Mouse (Mus musculus) 3134 (cell line): ENCODE measurements at regions not wholly inside any gene's neighbourhood (a gene's known extent, or its start where the extent isn't known, plus 50 kb on each side); places are given as distances from the start of the nearest gene placed in this dataset.

Experiments
- DNase-seq: peaks from one replicate; pipeline ENCODE4 v3.0.0-alpha.2; 2011; ENCODE audit warnings: low spot score; ENCODE audit not compliant: insufficient read length; ENCODE audit errors: extremely low read depth

DNA sequence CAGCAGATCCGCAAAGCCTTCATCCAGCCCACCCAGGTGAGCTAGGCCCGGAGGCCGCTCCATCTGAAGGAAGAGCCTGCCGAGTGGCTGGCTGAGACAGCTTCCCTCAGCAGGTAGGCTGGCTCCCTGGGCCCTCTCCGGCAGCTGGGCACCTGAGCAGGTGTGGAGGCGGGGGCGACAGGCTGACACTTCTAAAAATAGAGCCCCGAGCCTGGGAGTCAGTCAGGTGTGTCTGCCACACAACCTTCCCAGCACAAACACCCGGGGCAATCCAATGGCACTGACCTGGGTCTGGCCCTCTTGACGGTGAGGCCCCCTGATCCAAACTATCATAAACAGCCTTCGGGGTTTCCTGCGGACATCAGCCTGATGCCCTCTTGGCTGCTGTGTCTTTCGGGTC is 58.5 kb downstream of the Zfp36l2 start:
- no peak for DNase-seq

GRCm38 (mm10) chr17:84128262-84128661 is 59.5 kb downstream of the Zfp36l2 start:
- no peak for DNase-seq

DNA sequence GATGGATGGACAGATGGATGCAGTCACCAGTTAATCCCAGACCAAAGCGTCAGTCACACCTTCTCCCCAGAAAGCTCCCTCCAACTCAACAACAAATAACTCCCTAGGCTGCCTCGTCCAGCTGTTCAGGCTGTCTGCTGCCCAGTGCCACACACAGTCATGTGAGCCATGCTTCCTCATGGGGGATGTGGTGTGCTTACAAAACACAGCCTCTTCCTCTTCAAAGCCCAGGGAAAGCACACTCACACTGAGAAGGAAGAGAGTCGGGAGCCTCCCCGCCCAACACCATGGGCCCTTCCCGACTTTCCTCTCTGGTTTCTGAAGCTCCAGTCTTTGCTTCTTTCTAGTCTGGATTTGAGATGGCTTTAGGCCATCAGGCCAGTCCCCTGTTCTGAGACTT is 61.6 kb downstream of the Zfp36l2 start:
- DNase-seq: no peak

- DNase-seq: no peak
These were observed 64.6 kb downstream of the Zfp36l2 start for GRCm38 (mm10) chr17:84123161-84123560.

DNA sequence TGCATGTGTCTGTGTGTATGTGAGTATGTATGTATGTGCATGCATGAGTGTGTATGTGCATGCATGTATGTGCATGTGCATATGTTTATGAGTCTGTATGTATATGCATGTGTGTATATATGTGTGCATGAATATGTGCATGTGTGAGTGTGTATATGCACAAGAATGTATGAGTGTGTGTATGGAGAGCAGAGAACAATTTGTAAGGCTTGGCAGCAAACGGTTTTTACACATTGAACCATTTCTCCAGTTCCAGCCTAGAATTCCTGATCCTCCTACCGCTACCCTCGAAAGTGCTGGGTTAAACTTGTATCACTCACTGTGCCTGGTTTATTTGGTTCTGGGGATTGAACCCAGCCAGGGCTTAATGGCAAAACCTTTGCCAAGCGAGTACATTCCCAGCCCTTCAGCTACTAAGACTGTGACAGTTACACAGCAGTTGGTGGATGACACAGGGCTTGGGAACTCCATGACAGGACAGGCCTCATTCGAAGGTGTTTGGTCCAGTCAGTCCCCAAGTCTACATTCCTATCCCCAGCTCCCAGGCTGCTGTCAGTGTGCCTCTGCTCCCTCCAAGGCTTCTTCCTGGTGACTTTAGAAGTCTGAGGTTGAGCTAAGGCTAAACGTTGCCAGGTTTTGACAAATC is 65.1 kb downstream of the Zfp36l2 start:
- no peak for DNase-seq

DNA sequence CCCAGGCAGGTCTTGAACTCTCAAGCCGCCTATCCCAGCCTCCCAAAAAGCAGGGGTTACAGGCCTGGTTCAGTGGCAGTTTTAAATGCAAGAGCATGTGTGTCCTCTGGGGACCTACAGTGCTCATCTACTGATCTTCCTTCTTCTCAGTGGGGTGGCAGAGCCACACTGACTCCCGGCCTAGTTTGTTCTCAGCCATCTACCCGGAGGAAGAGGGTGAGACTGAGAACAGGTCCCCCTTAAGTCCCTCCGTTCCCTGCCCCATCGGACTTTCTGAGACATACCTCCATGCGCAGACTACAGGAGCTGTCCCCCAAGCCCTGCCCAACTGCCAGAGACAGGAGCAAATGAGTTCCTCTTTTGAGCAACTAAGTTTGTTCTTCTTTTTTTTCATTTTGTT is 66.5 kb downstream of the Zfp36l2 start:
- DNase-seq: no peak

- peak; percentile 49 for DNase-seq
These were observed 68.3 kb downstream of the Zfp36l2 start for GRCm38 (mm10) chr17:84119221-84120017.

GRCm38 (mm10) chr17:84118781-84119180 is 69.0 kb downstream of the Zfp36l2 start:
- no peak for DNase-seq

GRCm38 (mm10) chr17:84118271-84118670 is 69.5 kb downstream of the Zfp36l2 start:
- no peak for DNase-seq

GRCm38 (mm10) chr17:84117756-84118155 is 70.0 kb downstream of the Zfp36l2 start:
- no peak for DNase-seq

- DNase-seq: peak; percentile 85
These were observed 71.1 kb downstream of the Zfp36l2 start for GRCm38 (mm10) chr17:84116340-84117279.

DNA sequence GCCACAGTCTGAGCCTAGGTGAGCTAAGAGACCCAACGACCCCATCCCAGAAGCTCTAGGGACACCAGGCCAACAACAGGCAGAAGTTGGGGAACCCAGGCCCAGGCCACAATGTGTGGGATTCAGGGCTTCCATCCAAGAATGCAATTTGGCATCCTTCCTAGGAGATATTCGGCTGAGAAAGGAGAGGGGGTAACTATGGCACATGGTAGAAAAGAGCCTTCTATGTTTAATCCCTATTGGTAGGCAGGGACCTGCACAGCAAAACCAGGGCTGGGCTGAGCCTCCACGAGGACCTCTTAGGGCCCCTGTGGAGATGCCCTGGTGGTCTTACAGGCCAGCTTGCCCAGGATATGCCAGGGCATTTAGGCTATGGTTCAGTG is 71.8 kb downstream of the Zfp36l2 start:
- no peak for DNase-seq

DNA sequence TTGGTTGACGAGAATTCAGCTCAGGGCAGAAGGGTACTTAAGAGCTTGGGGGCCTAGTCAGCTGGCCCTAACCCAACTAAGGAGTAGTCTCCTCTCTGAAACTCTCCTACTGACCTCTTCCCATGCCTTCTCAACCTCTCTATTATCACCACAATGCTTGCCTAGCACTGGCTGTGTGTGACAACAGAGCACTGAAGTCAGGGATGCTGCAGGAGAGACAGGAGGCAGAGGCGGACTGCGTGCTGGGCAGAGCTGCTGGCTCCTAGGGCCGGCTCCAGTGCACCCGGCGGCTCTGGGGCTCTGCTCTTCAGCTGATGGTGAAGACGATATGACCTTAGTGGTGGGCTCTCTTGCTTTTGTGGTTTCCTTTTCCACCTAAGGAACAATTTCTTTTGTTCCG is 72.6 kb downstream of the Zfp36l2 start:
- no peak for DNase-seq

GRCm38 (mm10) chr17:84114279-84114994 is 73.3 kb downstream of the Zfp36l2 start:
- DNase-seq: peak; percentile 85

DNA sequence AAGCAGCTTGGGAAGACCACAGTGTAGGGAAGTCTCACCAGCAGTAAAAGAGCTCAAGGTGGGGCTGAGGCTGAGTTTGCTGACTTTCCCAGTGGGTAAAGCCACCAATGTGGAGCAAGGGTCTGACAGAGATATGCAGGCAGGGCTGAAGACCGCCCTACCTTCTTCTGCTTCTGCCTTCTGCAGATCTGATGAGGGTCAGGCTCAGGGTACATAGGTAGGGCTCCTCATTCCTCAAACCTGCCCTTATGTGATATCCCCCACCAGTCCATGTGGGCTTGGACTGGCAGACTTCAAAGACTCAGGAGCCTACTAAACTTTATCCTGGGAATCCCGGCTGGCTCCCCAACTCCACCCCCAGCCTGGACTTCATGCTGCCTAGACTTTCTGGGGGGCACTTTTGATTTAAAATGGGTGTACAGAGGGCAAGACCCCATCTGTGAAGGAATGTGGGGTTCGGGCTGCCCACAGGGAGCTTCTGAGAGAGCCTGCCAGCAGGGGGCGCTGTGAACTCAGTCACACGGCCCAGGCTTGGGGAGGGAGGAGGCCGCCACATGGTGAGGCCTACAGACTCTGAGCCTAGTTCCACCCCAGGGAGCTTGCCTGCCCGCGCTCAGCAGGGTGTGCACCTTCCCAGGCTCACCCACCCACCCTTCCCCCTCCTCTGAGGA is 74.0 kb downstream of the Zfp36l2 start:
- no peak for DNase-seq

DNA sequence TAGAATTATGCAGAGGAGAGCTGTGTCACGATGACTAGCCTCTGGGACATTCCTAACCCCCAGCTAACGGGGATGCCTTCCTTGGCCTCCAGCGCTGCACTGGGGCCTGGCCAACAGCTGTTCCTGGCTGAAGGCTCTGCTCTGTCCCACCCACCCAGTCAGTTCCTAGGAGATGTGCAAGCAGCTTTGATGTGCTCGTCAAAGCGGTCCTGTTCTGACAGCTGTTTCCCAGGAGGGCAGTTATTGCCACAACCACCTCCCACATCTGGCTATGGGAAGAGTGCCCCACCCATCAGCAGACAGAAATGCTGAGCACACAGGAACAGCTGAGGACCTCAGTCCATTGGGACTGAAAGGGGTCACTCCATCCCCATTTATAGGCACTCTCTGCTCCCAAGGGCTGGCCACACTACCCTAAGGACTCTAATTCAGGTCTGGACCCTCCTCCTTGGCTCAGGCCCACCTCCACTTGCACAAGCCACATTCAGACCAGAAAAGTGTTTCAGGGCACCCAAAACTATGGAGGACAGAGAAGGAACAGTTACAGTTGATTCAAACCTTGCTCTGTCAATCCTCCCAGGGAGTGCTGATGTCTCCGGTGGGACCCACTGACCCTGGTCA is 75.2 kb downstream of the Zfp36l2 start:
- peak; percentile 81 for DNase-seq

GRCm38 (mm10) chr17:84111787-84112370 is 75.9 kb downstream of the Zfp36l2 start:
- no peak for DNase-seq

GRCm38 (mm10) chr17:84110945-84111344 is 76.8 kb downstream of the Zfp36l2 start:
- no peak for DNase-seq

- peak; percentile 76 for DNase-seq
These were observed 77.6 kb downstream of the Zfp36l2 start for GRCm38 (mm10) chr17:84110000-84110695.
